Mouse (Mus musculus) Muller cell, postnatal 12 days (primary cell): ENCODE data around the gene Nr1h2.

Experiments used
- DNase-seq: peaks from one replicate; pipeline ENCODE4 v3.0.0-alpha.2; 2015; ENCODE audit errors: inconsistent ontology term

Gene Nr1h2

DNA sequence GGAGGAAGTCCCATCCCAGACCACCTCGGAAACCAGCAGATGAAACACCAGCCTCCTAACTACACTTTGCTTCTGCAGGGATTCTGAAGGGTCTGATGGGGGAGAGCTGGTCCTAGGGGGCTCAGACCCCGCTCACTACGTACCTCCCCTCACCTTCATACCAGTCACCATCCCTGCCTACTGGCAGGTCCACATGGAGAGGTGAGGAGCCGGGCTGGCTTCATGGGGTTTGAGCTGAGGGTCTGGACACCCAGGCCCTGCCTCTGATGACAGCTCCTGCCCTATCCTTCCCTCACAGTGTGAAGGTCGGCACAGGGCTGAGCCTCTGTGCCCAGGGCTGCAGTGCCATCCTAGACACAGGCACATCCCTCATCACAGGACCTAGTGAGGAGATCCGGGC lies 31.2 kb upstream of the Nr1h2 start:
- DNase-seq = no peak

DNA sequence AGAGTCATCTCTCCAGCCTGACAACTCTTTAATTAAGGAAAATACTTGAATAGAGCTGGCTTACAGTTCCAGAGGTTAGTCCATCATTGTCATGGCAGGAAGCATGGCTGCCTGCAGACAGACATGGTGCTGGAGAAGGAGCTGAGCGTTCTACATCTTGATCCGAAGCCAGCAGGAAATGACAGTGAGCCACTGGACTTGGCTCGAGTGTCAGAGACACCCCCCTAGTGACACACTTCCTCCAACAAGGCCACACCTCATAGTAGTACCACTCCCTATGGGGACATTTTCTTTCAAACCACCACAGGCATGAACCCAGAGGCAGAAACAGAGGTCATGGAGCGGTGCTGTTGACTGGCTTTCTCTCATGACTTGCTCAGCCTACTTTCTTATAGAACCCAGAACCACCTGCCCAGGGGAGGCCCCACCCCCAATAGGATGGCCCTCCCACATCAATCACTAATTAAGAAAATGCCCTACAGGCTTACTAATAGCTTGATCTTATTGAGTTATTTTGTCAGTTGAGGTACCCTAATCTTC lies 30.6 kb upstream of the Nr1h2 start:
- DNase-seq = no peak

DNA sequence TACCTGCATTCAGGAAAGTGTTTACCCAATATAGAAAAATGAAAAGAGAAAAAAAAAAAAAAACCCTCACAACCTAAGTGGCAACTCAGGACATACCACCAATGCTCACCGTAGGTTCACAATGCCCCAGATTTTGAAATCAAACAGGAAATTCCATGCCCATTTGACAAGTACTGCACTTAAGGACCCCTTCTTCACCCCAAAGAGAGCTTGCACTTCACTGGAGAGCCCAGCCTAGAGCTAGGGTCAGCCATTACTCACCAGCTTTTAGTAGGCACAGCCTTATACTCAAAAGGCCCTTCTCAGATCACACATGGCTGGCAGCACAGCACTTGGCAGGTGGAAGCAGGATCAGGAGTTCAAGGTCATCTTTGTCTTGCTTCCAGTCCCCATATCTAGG lies 29.4 kb upstream of the Nr1h2 start:
- no peak for DNase-seq

DNA sequence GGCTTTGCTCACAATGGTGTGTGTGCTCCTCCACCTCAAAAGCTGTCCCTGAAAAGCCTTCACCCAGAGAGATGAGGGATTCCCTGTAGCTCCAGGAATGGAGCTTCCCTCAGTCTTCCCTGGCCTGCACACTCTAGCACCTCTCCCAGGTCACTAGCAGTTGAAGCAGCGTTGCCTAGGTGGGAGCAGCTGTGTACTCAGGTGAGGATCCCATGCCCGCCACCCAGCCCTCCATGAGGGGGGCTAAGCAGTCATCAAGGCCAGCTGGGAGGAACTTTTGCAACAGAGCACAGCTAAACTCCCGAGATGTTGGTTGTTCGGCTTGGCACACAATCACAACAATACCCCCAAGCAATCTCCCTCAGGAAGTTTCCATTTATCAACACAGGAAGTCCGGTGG lies 29.0 kb upstream of the Nr1h2 start:
- no peak for DNase-seq

DNA sequence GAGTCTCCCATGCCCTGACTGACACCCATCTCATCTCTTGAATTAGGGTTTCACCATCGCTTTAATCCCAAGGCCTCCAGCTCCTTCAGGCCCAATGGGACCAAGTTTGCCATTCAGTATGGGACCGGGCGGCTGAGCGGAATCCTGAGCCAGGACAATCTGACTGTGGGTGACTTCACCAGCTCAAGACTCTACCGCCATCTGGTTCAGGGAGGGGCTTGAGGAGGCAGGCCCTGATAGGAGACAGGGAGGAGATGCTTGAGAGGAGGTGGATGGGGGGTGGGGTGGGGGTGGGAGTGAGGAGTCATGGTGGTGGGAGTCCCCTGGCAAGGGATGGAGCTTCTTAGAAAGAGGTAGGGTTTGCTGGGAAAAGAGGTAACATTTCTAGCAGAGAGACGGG lies 27.9 kb upstream of the Nr1h2 start:
- DNase-seq = no peak

DNA sequence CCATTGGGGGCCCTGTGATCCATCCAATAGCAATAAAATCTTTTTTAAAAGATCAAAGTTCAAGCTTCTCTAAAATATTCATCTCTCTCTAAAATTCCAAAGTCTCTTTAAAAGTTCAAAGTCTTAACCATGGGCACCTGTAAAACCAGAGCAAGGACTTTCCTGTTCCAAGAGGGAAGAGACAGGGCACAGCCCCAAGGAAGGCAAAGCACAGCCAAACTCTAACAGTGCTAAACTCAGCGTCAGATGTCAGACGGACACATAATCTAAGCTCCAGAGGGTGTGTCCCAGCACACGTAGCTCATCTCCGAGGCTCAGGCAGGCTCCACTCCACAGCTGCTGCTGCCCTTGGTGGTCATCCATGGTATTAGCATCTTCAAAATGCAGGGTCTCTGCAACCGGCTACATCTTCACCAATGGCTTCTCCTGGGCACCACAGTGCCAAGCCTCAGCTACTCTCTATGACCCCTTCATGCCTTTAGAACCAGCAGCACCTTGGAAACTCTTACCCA lies 22.6 kb upstream of the Nr1h2 start:
- no peak for DNase-seq

DNA sequence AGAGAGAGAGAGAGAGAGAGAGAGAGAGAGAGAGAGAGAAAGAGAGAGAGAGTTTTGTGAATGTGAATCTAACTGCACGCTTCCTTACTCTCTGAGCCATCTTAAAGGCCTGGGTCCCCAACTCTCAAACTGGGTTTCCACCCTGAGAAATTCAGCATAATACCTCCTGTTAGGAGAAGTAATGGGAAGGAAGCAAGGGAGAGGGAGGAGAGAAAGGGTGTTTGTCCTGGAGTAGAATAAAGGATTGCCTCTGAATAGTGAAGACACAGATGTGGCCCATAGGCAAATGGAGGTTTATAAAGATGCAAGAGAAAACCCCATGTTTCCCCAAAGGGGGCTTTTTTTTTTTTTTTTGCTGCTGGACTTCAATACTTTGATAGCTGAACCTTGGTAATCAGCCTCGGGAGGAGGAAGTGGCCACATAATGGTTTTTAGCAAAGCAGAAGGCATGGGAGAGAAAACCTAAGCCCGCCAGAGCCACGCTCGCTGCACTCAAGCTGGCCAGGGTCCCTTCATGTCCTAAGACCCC lies 19.3 kb upstream of the Nr1h2 start:
- no peak for DNase-seq

DNA sequence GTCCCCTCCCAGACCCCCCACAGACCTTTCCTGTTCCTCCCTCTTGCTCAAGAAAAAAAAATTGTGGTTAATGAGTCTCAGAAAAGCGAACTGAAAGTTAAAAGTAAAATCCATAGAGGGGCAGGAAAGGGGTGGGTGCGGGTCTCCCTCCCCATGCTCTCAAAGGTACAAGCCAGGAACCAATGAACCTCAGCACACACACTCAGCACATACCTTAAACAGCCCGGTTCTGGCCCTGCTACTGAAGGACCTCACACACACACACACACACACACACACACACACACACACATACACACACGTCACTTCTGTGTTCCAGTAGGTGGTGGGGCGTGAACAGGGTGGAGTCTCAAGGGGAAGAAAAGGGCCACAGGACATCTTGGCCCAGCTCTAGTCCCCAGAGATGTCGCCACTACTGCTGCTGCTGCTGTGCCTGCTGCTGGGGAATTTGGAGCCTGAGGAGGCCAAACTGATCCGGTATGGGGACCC lies 18.5 kb upstream of the Nr1h2 start, which contains the start of gene Napsa:
Napsa (plus strand) TSS at position 168 of the 489 bp plus-strand sequence.
- no peak for DNase-seq

DNA sequence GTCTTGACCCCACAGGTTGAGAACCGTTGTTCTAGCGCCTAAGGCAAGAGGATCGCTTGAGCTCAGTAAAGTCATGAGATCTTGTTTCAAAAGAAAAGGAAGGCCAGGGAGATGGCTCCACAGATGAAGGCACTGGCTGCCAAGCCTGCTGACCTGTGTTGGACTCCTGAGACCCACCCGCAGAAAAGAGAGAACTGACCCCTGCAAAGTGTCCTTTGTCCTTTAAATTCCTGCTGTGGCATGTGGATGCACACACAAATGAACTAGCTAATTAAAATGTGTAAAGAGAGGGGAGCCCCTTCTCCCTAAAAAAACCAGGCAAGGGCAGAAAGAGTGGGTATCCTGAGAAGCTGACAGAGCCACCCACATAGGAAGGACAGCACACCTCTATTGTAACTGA lies 18.1 kb upstream of the Nr1h2 start:
- no peak for DNase-seq

DNA sequence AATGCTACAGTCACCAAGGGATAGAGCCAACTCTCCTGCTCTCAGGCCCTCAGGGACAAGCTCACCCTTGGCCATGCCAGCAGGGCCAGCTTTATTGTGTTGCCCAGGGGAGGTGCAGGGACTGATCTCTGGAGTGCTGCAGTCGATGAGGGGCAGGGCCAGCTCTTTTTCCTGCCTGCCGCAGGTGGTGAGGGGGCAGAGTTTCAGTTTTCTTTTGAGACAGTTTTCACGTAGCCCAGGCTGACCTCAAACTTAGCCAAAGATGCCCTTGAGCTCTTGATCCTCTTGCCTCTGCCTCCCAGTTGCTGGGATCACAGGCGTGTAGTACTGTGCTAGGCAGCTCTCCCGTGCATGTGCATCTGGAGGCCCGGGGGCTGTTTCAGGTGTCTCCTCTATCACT lies 17.2 kb upstream of the Nr1h2 start:
- DNase-seq = no peak

DNA sequence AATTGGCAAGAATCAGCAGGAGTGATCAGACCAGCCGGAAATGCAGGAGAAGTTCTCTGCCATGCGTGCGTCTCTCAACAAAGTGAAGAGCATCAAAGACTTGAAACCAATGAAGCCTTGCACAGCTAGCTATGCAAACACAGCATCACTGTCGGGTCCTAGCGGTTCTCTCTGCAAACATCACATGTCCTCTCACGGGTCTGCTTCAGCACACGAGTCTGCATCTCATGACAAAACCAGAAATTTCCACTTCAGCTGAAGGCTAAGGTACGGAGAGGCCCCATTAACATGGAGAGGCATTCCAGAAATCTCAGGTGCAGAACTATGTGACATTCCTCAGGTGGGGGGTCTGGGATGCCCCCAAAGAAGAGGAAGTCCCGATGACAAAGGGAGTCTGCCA lies 15.1 kb upstream of the Nr1h2 start:
- no peak for DNase-seq

DNA sequence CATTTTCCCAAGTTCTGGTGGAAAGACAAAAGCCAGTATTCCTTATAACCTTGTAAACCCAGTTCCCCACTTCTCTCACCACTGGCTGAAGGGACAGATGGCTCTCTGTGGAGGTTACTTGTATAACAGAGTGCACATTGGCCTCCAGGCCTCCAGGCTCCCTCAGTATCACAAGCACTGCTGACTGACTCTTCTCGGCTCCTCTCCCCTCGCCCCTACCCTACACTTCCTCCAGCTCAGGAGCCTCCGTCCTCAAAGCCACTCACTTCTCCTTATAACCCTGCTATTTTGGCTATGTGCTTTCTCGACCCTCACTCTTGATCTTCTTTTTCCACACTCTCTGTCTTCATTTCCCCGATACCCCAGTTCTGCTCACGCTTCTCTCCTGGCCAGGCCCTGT lies 11.7 kb upstream of the Nr1h2 start:
- no peak for DNase-seq

DNA sequence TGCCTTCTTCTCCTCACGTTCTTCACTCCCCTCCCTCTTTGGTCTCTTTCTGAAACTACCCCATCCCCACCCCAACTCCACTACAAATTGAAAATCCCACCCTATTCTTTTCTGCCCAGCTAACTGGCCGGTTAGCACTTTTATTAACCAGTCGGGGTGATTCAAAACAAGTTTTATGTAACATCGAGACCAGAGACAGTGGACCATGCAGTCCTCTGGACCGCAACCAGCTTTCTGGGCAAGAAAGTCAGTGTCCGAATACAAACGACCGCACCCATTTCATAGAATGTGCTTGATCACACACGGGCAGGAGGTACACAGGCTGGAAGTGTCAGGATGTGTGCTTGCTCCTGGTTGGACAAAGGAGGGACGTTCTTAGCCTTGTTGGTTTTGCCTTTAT lies 10.7 kb upstream of the Nr1h2 start:
- DNase-seq = no peak

DNA sequence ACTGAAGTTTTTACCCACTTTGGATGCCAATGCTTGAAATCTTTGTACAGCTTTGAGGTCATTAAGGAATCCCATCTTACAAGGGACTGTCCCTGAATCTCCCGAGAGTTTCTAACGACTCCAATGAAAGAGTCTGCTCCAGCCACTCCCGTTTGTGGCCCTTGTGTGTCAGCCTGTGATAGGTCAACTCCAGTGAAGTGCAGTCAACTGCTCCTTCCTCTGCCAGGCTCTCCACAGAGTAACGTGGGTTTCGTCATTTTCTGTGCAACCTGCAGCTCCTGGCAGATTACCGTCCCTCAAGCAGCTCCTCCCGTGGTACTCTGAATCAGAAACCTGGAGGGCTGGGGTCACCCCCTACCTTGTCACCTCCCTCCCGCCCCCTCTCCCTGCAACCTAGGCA lies 9.5 kb upstream of the Nr1h2 start:
- no peak for DNase-seq

DNA sequence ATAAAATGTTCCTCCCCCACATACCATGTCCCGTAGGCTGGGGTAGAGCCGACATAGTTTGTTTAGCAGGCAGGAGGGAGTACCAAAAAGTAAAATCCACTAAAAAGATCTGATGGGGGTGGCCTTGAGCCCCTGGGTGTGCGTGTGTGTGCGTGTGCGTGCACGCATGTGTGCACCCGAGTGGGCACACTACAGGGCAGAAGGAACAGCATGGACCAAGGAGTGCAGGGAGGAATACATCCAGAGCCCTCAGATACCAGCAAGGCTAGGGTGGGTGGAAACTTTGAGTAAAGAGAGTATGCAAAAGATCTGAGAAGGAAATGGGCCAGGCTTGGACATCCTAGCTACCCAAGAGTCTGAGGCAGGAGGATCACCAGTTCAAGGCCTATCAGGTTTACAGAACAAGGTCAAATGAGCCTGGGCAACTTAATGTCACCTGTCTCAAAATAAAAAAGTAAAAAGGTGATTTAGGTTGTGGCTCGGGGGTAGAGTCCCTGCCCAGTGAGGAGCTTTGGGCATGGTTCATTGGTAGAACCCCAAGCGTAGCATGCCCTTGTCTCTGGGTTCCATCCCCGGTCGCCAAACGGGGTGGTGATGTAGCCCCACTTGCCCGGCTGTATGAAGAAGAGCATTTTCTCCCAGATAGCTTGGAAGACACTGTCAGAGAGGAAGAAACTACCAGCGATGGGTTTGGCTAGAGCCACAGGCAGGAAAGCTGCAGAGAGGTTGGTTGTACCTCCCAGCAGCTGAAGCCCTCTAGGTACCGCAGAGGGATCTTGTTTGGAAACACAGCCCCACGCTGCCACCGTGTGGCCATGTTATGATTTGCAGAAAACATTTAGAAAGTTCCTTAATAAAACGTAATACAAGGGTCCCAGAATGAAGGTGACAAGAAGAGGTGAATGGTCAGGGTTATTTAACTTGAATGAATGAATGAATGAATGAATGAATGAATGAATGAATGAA lies 7.0 kb upstream of the Nr1h2 start:
- peak; percentile 52 for DNase-seq

DNA sequence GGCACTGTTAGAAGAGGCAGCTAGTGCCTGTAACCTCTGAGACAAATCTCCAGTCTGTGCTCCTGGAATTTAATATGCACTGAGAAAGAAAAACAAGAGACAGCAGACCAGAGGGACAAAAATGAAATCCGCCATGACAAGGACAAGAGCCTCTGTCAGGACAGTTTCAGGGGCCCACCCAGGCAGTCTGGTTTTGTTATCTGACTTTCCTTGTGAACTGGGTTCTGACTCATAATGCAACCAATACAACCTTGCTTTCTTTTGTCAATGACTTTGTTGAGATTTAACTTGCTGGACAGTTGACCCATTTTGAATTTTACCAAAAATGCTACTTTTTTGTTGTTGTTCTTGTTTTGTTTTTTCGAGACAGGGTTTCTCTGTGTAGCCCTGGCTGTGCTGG lies 3.9 kb upstream of the Nr1h2 start:
- DNase-seq = no peak

DNA sequence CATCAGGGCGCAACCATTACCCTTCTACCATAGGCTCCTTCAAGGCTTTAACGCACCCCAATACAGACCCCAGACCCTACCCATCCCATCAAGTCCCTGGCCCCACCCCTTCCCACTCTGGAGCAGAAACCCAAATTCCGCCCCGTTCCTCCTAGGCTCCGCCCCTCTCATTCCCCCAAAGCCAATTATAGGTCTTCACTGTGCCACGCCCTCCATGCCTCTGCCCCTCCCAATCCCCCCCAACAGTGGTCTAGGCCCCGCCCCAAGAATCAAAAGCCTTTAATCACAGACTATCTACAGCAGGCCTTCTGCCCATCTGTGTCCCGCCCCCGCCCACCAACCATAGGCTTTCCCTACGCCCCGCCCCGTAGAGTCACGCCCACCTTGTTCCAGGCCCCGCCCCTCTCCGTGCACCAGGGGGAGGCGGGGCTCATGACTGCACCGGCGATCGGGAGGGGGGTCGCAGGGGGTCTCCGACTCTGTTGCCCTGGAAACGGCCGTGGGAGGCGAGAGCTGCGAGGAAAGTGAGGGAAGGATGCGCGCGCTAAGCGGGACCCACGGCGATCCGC lies 471 bp downstream of the Nr1h2 start:
- DNase-seq = peak; percentile 98

DNA sequence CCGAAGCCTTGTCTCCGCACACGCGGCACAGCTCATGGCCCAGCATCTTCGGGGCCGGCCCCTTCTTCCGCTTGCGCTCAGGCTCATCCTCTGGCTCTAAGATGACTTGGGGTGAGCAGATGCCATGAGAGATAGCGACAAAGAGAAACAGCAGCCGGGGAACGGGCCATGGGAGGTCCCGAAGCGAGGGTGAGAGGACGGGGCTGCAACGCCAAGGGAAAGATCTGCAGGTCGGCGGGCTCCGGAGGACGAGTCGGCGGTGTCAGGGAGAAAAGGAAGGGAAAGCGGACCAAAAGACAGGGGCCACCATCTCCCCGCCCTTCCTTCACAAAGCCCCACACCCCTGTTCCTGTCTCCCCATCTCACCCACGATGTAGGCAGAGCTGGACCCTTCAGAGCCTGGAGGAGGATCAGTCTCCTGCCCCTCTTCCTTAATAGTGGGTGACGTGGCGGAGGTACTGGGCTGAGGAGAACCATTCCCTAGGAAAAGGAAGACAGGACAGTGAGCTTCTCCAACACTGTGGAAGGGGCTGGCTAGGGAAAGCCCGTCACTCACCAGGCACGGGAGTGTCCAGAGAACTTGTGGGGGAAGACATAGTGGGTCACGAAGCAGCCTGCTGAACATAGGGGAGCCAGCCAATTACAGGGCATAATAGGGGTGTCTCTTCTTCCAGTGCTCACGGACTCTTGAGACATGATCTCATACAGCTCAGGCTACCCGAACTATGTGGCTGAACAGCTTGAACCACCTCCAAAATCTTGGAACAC lies 1.4 kb downstream of the Nr1h2 start:
- no peak for DNase-seq

DNA sequence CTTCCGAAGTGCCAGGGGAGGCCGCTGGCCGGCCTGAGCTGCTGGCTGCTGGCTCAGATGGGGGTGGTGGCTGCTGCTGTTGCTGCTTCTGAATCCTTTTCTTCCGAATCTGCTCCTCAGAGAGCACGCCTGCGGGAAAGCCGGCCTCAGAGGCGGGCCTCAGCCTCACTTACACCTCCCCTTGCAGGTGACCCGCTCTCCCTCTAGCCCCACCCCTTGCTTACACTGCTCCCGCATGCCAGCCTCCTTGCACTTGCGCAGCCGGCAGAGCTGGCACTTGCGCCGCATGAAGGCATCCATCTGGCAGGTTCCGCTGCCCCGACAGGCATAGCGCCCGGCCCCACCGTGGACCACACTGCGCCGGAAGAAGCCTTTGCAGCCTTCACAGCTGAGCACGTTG lies 2.0 kb downstream of the Nr1h2 start:
- no peak for DNase-seq

DNA sequence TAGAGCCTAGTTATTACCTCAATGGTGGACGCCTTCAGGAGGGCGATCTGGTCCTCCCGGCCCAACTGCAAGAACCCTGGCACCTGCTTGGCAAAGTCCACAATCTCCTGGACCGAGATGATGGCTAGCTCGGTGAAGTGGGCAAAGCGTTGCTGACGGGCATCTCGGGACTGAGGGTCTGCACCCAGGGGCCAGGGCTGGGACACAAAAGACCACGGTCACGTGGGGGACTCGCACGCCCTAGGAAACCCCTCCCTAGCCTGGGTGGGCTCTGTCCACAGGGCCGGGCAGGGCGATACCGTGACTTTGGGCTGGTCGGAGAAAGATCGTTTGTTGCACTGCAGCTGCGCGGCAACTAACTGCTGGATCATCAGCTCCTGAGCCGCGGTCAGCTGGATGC lies 2.5 kb downstream of the Nr1h2 start:
- no peak for DNase-seq

DNA sequence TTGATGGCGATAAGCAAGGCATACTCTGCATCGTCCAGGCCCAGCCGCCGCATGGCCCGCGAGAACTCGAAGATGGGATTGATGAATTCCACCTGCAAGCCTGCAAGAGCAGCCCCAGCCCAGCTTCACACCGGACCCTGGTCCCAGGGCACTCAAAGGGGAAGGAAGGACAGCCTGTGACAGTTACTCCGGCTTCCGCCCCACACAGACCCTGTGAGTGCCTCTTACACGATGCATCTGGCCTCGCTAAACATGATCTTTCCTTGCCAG lies 3.4 kb downstream of the Nr1h2 start:
- DNase-seq = no peak
